Mouse (Mus musculus): ENCODE measurements around the gene Hdhd5. TPM values are rescaled to one million over a fixed set of nuclear protein-coding genes. Genes with fewer than 3 reads are reported as not detected.

Hdhd5 gene
- polyA plus RNA-seq, 1 experiment, result 10.2 TPM

DNA sequence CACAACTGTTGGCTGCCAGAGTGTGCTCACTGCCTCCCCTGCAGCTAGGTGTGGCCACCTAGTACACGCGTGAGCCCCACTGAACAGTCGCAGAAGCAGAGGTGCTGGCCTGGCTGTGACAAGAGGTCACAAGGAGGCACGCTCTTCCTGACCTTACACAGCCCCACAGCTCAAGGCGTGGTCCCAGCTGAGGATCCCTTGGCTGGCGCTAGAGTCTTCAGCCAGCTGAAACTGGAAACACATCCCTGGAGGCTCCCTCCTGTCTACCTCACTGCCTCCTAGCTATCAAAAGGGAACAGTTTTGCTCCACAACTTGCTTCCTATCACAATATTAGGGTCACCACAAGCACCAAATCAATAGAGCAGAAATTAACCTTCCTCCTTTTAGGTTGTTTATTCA lies 19.9 kb downstream of the Hdhd5 start:
- H3K36me3 ChIP-seq (ENCODE audit: control insufficient read depth, insufficient read depth), result no peaks in the 10 kb centered on the region
- H3ac ChIP-seq (ENCODE audit: control insufficient read depth, insufficient read length, low read depth), result no peak overlapping the region
- no peaks in the 10 kb centered on the region for H3K79me3 ChIP-seq (ENCODE audit: low read depth)
- no peaks in the 10 kb centered on the region for H3K79me2 ChIP-seq (ENCODE audit: control insufficient read depth, insufficient read depth)
- no peak overlapping the region for H3K4me3 ChIP-seq (ENCODE audit: insufficient read depth, poor library complexity, severe bottlenecking)
- TF ChIP-seq USF1 (IDR thresholded peaks at IDR 0.05; ENCODE audit: low read depth), result no peak
- TF ChIP-seq MAX (IDR thresholded peaks at IDR 0.05), result no peak
- no peak for TF ChIP-seq CTCF (IDR thresholded peaks at IDR 0.05; ENCODE audit: control insufficient read depth, insufficient read depth, insufficient read length)
- TF ChIP-seq CEBPB (IDR thresholded peaks at IDR 0.05; ENCODE audit: low read depth), result no peak
- no peak for TF ChIP-seq FOSL1 (IDR thresholded peaks at IDR 0.05; ENCODE audit: insufficient read depth, low read length, poor library complexity, severe bottlenecking)
- TF ChIP-seq MYOD1 (IDR thresholded peaks at IDR 0.05; ENCODE audit: control insufficient read depth, insufficient read length, low read depth), result no peak
- TF ChIP-seq MYOG (IDR thresholded peaks at IDR 0.05; ENCODE audit: control insufficient read depth, extremely low read depth, insufficient read length), result no peak
- no peaks in the 10 kb centered on the region for H3K27me3 ChIP-seq (ENCODE audit: control insufficient read depth, insufficient read depth, insufficient read length)

DNA sequence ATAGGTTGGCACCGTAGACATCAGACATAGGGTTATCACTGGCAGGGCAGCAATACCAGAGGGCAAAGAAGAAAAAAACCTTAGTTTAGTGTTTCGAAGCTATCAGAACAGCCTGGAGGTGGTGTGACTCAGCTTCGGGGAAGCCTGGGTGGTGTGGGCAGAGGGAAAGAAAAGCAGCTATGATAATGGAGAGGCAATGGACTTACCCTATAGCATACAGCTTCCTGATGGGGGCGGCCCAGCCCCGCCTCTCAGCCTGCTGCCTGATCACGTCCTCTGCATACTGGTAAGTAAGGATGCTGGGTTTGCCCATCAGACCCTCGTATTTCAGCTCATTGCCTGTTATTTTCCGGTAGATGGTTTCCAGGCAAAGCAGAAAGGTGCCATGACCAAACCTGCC lies 20.7 kb downstream of the Hdhd5 start:
- TF ChIP-seq FOSL1 (IDR thresholded peaks at IDR 0.05; ENCODE audit: insufficient read depth, low read length, poor library complexity, severe bottlenecking) (no peak), CTCF (IDR thresholded peaks at IDR 0.05; ENCODE audit: control insufficient read depth, insufficient read depth, insufficient read length) (no peak), USF1 (IDR thresholded peaks at IDR 0.05; ENCODE audit: low read depth) (no peak), CEBPB (IDR thresholded peaks at IDR 0.05; ENCODE audit: low read depth) (no peak), MAX (IDR thresholded peaks at IDR 0.05) (no peak), MYOG (IDR thresholded peaks at IDR 0.05; ENCODE audit: control insufficient read depth, extremely low read depth, insufficient read length) (no peak), MYOD1 (IDR thresholded peaks at IDR 0.05; ENCODE audit: control insufficient read depth, insufficient read length, low read depth) (no peak)
- no peaks in the 10 kb centered on the region for H3K79me3 ChIP-seq (ENCODE audit: low read depth)
- no peak overlapping the region for H3ac ChIP-seq (ENCODE audit: control insufficient read depth, insufficient read length, low read depth)
- H3K4me3 ChIP-seq (ENCODE audit: insufficient read depth, poor library complexity, severe bottlenecking), result no peak overlapping the region
- H3K36me3 ChIP-seq (ENCODE audit: control insufficient read depth, insufficient read depth), result no peaks in the 10 kb centered on the region
- no peaks in the 10 kb centered on the region for H3K27me3 ChIP-seq (ENCODE audit: control insufficient read depth, insufficient read depth, insufficient read length)
- no peaks in the 10 kb centered on the region for H3K79me2 ChIP-seq (ENCODE audit: control insufficient read depth, insufficient read depth)

DNA sequence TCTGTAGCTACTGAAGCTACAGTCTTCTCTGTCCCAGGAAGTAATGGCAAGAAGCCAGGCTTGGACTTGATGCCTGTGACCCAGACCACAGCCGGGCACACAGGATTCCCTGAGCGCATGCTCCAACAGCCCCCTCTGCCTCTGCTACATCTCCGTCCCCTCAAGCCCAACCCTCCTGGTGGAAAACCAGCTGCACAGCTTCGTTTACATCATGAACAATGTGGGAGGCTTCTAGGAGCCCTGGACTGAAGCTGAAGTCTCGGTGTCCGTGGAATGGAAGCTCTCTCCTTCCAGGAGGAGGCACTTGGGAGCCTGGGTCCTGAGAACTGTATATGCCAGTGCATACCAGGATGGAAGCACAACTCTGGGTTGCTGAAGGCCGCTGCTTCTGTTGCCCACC lies 21.1 kb downstream of the Hdhd5 start:
- H3K27me3 ChIP-seq (ENCODE audit: control insufficient read depth, insufficient read depth, insufficient read length), result no peaks in the 10 kb centered on the region
- no peaks in the 10 kb centered on the region for H3K79me2 ChIP-seq (ENCODE audit: control insufficient read depth, insufficient read depth)
- no peak overlapping the region for H3ac ChIP-seq (ENCODE audit: control insufficient read depth, insufficient read length, low read depth)
- H3K36me3 ChIP-seq (ENCODE audit: control insufficient read depth, insufficient read depth), result no peaks in the 10 kb centered on the region
- no peaks in the 10 kb centered on the region for H3K79me3 ChIP-seq (ENCODE audit: low read depth)
- TF ChIP-seq MAX (IDR thresholded peaks at IDR 0.05), result no peak
- no peak for TF ChIP-seq CEBPB (IDR thresholded peaks at IDR 0.05; ENCODE audit: low read depth)
- TF ChIP-seq FOSL1 (IDR thresholded peaks at IDR 0.05; ENCODE audit: insufficient read depth, low read length, poor library complexity, severe bottlenecking), result no peak
- TF ChIP-seq MYOG (IDR thresholded peaks at IDR 0.05; ENCODE audit: control insufficient read depth, extremely low read depth, insufficient read length), result no peak
- no peak for TF ChIP-seq CTCF (IDR thresholded peaks at IDR 0.05; ENCODE audit: control insufficient read depth, insufficient read depth, insufficient read length)
- TF ChIP-seq USF1 (IDR thresholded peaks at IDR 0.05; ENCODE audit: low read depth), result no peak
- no peak for TF ChIP-seq MYOD1 (IDR thresholded peaks at IDR 0.05; ENCODE audit: control insufficient read depth, insufficient read length, low read depth)
- no peak overlapping the region for H3K4me3 ChIP-seq (ENCODE audit: insufficient read depth, poor library complexity, severe bottlenecking)

DNA sequence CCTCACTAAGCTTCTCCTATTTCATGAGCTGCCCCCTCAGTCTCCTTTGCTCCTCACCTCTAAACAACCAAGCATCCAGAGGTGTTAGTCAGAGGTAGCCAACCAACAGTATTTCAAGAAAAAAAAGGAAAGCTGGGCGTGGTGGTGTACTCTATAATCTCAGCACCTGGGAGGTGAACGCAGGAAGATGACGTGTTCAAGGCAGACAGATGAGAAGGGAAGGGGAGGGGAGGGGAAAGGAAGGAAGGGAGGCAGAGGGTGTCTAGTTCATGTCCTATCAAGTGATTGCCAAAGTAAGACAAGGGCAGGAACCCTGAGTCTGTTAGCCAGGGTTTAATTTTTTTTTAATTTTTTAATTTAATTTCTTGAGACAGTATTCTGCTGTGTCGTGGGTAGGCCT lies 22.5 kb downstream of the Hdhd5 start:
- no peak overlapping the region for H3ac ChIP-seq (ENCODE audit: control insufficient read depth, insufficient read length, low read depth)
- no peaks in the 10 kb centered on the region for H3K36me3 ChIP-seq (ENCODE audit: control insufficient read depth, insufficient read depth)
- no peaks in the 10 kb centered on the region for H3K79me3 ChIP-seq (ENCODE audit: low read depth)
- TF ChIP-seq MAX (IDR thresholded peaks at IDR 0.05) (no peak), MYOD1 (IDR thresholded peaks at IDR 0.05; ENCODE audit: control insufficient read depth, insufficient read length, low read depth) (no peak), CEBPB (IDR thresholded peaks at IDR 0.05; ENCODE audit: low read depth) (no peak), CTCF (IDR thresholded peaks at IDR 0.05; ENCODE audit: control insufficient read depth, insufficient read depth, insufficient read length) (no peak), MYOG (IDR thresholded peaks at IDR 0.05; ENCODE audit: control insufficient read depth, extremely low read depth, insufficient read length) (no peak), USF1 (IDR thresholded peaks at IDR 0.05; ENCODE audit: low read depth) (no peak), FOSL1 (IDR thresholded peaks at IDR 0.05; ENCODE audit: insufficient read depth, low read length, poor library complexity, severe bottlenecking) (no peak)
- H3K4me3 ChIP-seq (ENCODE audit: insufficient read depth, poor library complexity, severe bottlenecking), result no peak overlapping the region
- no peaks in the 10 kb centered on the region for H3K79me2 ChIP-seq (ENCODE audit: control insufficient read depth, insufficient read depth)
- H3K27me3 ChIP-seq (ENCODE audit: control insufficient read depth, insufficient read depth, insufficient read length), result no peaks in the 10 kb centered on the region

DNA sequence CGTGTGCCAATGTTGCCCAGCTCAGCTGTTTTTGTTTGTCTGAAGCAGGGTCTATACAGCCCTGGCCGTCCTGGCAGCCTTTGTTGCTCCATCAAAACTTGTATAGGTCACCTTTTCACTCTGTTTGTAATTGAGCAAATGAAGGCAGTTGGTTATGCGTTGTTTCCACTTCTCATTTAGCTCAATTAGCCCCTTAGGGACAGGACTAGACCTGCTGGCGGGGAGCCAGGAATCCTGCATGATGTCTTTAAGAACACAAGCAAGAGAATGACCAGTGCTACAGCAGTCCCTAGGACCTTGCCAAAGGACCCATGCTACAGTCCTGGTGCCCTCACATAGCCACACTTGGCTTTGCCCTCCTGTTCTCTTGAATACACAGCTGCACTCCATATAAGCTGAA lies 25.6 kb downstream of the Hdhd5 start:
- H3ac ChIP-seq (ENCODE audit: control insufficient read depth, insufficient read length, low read depth), result no peak overlapping the region
- no peaks in the 10 kb centered on the region for H3K27me3 ChIP-seq (ENCODE audit: control insufficient read depth, insufficient read depth, insufficient read length)
- H3K79me2 ChIP-seq (ENCODE audit: control insufficient read depth, insufficient read depth), result no peaks in the 10 kb centered on the region
- TF ChIP-seq MYOD1 (IDR thresholded peaks at IDR 0.05; ENCODE audit: control insufficient read depth, insufficient read length, low read depth) (no peak), MYOG (IDR thresholded peaks at IDR 0.05; ENCODE audit: control insufficient read depth, extremely low read depth, insufficient read length) (no peak), FOSL1 (IDR thresholded peaks at IDR 0.05; ENCODE audit: insufficient read depth, low read length, poor library complexity, severe bottlenecking) (no peak), CEBPB (IDR thresholded peaks at IDR 0.05; ENCODE audit: low read depth) (no peak), USF1 (IDR thresholded peaks at IDR 0.05; ENCODE audit: low read depth) (no peak), CTCF (IDR thresholded peaks at IDR 0.05; ENCODE audit: control insufficient read depth, insufficient read depth, insufficient read length) (no peak), MAX (IDR thresholded peaks at IDR 0.05) (no peak)
- H3K4me3 ChIP-seq (ENCODE audit: insufficient read depth, poor library complexity, severe bottlenecking), result no peak overlapping the region
- no peaks in the 10 kb centered on the region for H3K79me3 ChIP-seq (ENCODE audit: low read depth)
- H3K36me3 ChIP-seq (ENCODE audit: control insufficient read depth, insufficient read depth), result no peaks in the 10 kb centered on the region

DNA sequence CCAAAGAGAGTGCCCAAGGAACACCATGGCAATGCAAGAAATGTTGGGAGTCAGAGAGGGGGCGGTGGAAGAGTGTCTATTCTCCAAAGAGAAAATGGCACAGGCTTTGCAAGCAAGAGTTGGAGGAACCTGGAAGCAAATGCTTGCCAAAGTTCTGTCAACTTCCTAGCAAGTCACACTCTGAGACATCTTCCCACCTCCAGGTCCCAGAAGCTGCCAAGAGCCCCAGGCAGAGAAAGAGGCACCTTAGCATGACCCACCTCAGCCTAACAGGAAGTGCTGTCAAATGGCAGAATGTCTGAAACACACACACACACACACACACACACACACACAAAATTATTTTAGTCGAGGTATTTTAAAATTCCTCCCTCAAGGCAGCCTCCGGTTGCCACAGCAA lies 27.1 kb downstream of the Hdhd5 start:
- no peak overlapping the region for H3ac ChIP-seq (ENCODE audit: control insufficient read depth, insufficient read length, low read depth)
- TF ChIP-seq USF1 (IDR thresholded peaks at IDR 0.05; ENCODE audit: low read depth) (no peak), MYOD1 (IDR thresholded peaks at IDR 0.05; ENCODE audit: control insufficient read depth, insufficient read length, low read depth) (no peak), MYOG (IDR thresholded peaks at IDR 0.05; ENCODE audit: control insufficient read depth, extremely low read depth, insufficient read length) (no peak), CTCF (IDR thresholded peaks at IDR 0.05; ENCODE audit: control insufficient read depth, insufficient read depth, insufficient read length) (no peak), CEBPB (IDR thresholded peaks at IDR 0.05; ENCODE audit: low read depth) (no peak), FOSL1 (IDR thresholded peaks at IDR 0.05; ENCODE audit: insufficient read depth, low read length, poor library complexity, severe bottlenecking) (no peak), MAX (IDR thresholded peaks at IDR 0.05) (no peak)
- H3K36me3 ChIP-seq (ENCODE audit: control insufficient read depth, insufficient read depth), result no peaks in the 10 kb centered on the region
- no peaks in the 10 kb centered on the region for H3K79me2 ChIP-seq (ENCODE audit: control insufficient read depth, insufficient read depth)
- H3K79me3 ChIP-seq (ENCODE audit: low read depth), result no peaks in the 10 kb centered on the region
- H3K4me3 ChIP-seq (ENCODE audit: insufficient read depth, poor library complexity, severe bottlenecking), result no peak overlapping the region
- H3K27me3 ChIP-seq (ENCODE audit: control insufficient read depth, insufficient read depth, insufficient read length), result no peaks in the 10 kb centered on the region

Measured in C2C12 (cell line).